Mouse (Mus musculus): ENCODE results near the gene Rad54l2. TPM values are rescaled to one million over a fixed set of nuclear protein-coding genes. Genes with fewer than 3 reads are reported as not detected.

Gene Rad54l2
- polyA plus RNA-seq, 1 experiment from 2014 or later = 9.8 TPM

GRCm38 (mm10) chr9:106685249-106686101, 103.5 kb downstream of the Rad54l2 start, which contains the start of gene Tex264:
TSS of gene Tex264 (minus strand) at chr9:106685927.
- H3K36me3 ChIP-seq (replicated peaks) = peaks cover 22% of the 10 kb centered on the region
- peak; percentile 68 for DNase-seq (ENCODE audit: extremely low spot score, low spot score)
- peak within 1 kb of the TSS; percentile 87 for H3K27ac ChIP-seq
- peak within 1 kb of the TSS; percentile 73 for H3K4me3 ChIP-seq
- peaks cover 33% of the 10 kb centered on the region for H3K4me1 ChIP-seq
- no peaks in the 10 kb centered on the region for H3K9me3 ChIP-seq
- under 1% methylated on average over 86 of the region's 86 CpGs for WGBS
- no peaks in the 10 kb centered on the region for H3K27me3 ChIP-seq (ENCODE audit: poor library complexity, severe bottlenecking)

DNA sequence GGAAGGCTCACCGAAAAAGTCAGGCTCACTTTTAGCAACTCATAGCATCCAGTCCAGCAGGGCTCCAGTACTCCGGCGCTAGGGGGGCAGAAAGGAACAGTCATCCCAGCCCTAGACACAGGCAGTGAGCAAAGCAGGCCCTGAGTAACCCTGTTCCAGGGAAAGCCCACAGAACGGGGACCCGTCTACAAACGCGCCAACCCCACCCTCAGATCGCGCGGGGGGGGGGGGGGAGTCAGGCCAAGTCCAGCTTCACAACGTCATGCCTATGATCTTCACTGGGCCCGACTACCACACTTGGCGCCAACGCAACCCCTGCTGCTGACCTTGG, 104.1 kb downstream of the Rad54l2 start:
- H3K27ac ChIP-seq = peak overlapping the region; percentile 87

DNA sequence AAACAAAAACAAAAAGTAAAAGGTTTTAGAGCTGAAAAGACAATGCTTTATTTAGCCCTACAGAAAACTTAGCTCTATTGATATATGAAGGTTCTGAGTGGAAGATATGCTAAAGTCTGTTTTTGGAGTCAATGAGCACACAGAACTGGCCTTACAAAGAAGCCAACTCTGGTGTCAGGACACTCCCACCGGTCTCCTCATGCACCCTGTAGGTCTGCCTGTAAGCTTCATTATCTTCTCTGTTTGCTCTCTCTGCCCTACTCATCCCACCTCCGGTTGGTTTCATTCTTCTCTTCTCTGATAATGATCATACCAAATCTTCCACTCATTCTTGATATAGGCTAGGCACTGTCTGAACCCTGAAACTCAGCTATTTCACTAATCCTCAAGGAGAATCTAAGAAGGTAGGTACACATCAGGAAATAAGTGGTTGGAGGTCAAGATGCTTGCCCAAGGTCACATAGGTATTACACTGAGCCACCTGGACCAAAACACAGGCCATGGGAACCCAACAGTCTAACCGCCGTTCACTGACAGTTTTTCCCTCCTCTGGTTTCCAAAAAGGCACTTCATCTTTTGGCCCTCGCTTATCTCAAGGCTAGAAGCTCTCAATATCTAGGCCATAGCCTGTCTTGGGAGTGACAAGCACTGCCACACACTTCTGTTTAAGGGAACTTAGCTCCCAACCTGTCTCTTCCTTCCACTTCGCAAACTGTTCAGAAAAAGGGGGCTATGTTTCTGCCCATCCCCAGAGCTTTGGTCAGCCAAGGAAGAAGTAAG, 104.7 kb downstream of the Rad54l2 start:
- WGBS = 83% methylated on average over 6 of the region's 6 CpGs
- H3K36me3 ChIP-seq (replicated peaks) = peaks cover 32% of the 10 kb centered on the region
- no peaks in the 10 kb centered on the region for H3K9me3 ChIP-seq
- H3K4me1 ChIP-seq = peaks cover 33% of the 10 kb centered on the region
- peak overlapping the region; percentile 73 for H3K4me3 ChIP-seq
- no peak for DNase-seq (ENCODE audit: extremely low spot score, low spot score)
- H3K27me3 ChIP-seq (ENCODE audit: poor library complexity, severe bottlenecking) = no peaks in the 10 kb centered on the region
- H3K27ac ChIP-seq = peak overlapping the region; percentile 87; the same call in 1 of the 2 replicates

More for the DNA sequence above, 104.1 kb downstream of the Rad54l2 start:
- Histone ChIP-seq H3K27me3 (ENCODE audit: poor library complexity, severe bottlenecking) (no peaks in the 10 kb centered on the region), H3K4me1 (peaks cover 33% of the 10 kb centered on the region), H3K36me3 (replicated peaks) (peaks cover 27% of the 10 kb centered on the region), H3K4me3 (peak overlapping the region; percentile 73), H3K9me3 (no peaks in the 10 kb centered on the region)
- 5% methylated on average over 14 of the region's 14 CpGs for WGBS
- peak; percentile 22 for DNase-seq (ENCODE audit: extremely low spot score, low spot score)

- DNase-seq (ENCODE audit: extremely low spot score, low spot score) = no peak
- H3K4me1 ChIP-seq = peaks cover 16% of the 10 kb centered on the region
- WGBS = 91% methylated on average over 9 of the region's 9 CpGs
- no peak overlapping the region for H3K4me3 ChIP-seq
- H3K36me3 ChIP-seq (replicated peaks) = peaks cover 42% of the 10 kb centered on the region
- H3K27me3 ChIP-seq (ENCODE audit: poor library complexity, severe bottlenecking) = no peaks in the 10 kb centered on the region
- no peaks in the 10 kb centered on the region for H3K9me3 ChIP-seq
- H3K27ac ChIP-seq = no peak overlapping the region
Observed at GRCm38 (mm10) chr9:106681026-106681425, 108.0 kb downstream of the Rad54l2 start.

- Histone ChIP-seq H3K36me3 (replicated peaks) (peaks cover 46% of the 10 kb centered on the region), H3K27ac (no peak overlapping the region), H3K9me3 (no peaks in the 10 kb centered on the region), H3K4me1 (no peaks in the 10 kb centered on the region), H3K4me3 (no peak overlapping the region), H3K27me3 (ENCODE audit: poor library complexity, severe bottlenecking) (no peaks in the 10 kb centered on the region)
- 84% methylated on average over 4 of the region's 4 CpGs for WGBS
- no peak for DNase-seq (ENCODE audit: extremely low spot score, low spot score)
Observed at GRCm38 (mm10) chr9:106678242-106678641, 110.8 kb downstream of the Rad54l2 start.

DNA sequence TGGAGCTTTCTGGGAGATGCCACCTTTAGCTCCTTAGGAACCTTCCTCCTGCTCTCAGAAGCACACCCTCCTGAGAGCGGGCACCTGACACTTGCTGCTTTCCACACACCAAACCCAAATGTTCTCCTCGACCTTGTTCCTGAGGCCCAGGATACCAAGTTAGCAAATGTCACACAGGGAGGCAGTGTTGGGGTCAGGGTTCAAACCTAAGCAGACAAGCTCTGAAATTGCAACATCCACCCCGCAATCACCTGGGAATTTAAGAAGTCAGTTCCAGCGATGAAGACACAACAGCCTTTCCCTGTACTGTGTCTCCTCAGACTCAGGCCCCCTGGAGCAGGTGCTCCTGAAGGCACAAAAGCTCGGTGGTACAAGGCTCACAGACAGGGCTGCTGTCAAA, 111.3 kb downstream of the Rad54l2 start:
- no peak for DNase-seq (ENCODE audit: extremely low spot score, low spot score)
- Histone ChIP-seq H3K27me3 (ENCODE audit: poor library complexity, severe bottlenecking) (no peaks in the 10 kb centered on the region), H3K4me3 (no peak overlapping the region), H3K36me3 (replicated peaks) (peaks cover 51% of the 10 kb centered on the region), H3K27ac (no peak overlapping the region), H3K4me1 (no peaks in the 10 kb centered on the region), H3K9me3 (no peaks in the 10 kb centered on the region)
- WGBS = 85% methylated on average over 5 of the region's 5 CpGs

DNA sequence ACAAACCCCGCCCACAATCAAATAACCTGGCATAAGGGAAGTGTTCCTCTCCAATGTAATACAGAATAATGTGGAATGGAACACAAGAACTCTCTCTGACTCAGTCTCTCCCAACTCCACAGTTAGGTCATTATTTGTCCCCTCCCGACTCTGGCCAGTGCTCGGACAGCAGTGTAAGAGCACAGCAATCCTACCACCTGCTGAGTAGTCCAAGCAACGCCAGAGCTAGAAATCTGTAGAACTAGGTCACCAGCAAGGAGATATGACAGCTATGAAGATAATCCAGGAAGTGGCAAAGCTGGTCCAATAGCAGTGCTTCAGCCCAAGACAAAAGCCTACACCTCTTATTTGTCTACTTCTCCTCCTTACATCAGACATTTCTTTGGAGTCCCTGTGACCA, 112.4 kb downstream of the Rad54l2 start:
- Histone ChIP-seq H3K9me3 (no peaks in the 10 kb centered on the region), H3K27ac (no peak overlapping the region), H3K27me3 (ENCODE audit: poor library complexity, severe bottlenecking) (no peaks in the 10 kb centered on the region), H3K4me1 (no peaks in the 10 kb centered on the region), H3K4me3 (no peak overlapping the region), H3K36me3 (replicated peaks) (peaks cover 56% of the 10 kb centered on the region)
- 83% methylated on average over 4 of the region's 4 CpGs for WGBS
- no peak for DNase-seq (ENCODE audit: extremely low spot score, low spot score)

DNA sequence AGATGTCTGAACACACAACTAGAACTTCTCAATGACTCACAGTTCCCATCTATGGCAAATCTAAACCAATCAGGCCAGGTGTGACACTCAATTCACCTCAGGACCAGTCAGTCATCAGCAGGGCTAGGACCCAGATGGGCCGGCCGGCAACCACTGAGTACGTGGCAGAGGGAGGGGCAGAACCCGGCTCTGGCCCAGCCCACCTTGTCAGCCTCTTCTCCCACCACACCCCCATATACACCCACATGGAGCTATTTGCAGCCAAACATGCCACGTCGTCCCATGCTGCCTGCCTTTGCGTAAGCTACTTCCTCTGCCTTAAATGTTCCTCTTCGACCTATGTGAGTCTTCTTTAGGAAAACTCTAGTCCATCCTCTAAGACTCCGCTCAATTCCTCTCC, 113.0 kb downstream of the Rad54l2 start:
- Histone ChIP-seq H3K27me3 (ENCODE audit: poor library complexity, severe bottlenecking) (no peaks in the 10 kb centered on the region), H3K27ac (no peak overlapping the region), H3K36me3 (replicated peaks) (peaks cover 56% of the 10 kb centered on the region), H3K4me3 (no peak overlapping the region), H3K9me3 (no peaks in the 10 kb centered on the region), H3K4me1 (no peaks in the 10 kb centered on the region)
- DNase-seq (ENCODE audit: extremely low spot score, low spot score) = no peak
- WGBS = 74% methylated on average over 9 of the region's 9 CpGs

DNA sequence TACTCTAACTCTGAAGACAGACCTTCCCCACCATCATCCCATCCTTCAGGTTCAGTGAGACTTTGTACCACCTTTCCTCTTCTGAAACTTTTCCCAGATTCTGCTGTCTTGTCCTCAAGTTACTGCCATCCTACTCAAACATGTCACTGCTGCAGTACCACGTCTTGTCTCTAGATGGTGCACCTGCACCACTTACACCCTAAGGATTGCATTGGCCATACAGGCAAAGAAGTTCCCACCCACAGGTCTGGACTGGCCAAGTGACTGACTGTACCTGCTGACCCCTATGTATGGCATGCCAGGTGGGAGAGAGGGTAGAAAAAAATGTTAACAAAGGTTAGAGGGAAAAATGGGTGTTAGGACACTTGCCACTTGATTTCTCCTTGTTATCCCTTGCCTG, 113.5 kb downstream of the Rad54l2 start:
- no peak overlapping the region for H3K27ac ChIP-seq
- H3K27me3 ChIP-seq (ENCODE audit: poor library complexity, severe bottlenecking) = no peaks in the 10 kb centered on the region
- H3K4me1 ChIP-seq = no peaks in the 10 kb centered on the region
- 2% methylated on average over 1 of the region's 1 CpGs for WGBS
- no peaks in the 10 kb centered on the region for H3K9me3 ChIP-seq
- peaks cover 54% of the 10 kb centered on the region for H3K36me3 ChIP-seq (replicated peaks)
- no peak overlapping the region for H3K4me3 ChIP-seq
- DNase-seq (ENCODE audit: extremely low spot score, low spot score) = peak; percentile 75

DNA sequence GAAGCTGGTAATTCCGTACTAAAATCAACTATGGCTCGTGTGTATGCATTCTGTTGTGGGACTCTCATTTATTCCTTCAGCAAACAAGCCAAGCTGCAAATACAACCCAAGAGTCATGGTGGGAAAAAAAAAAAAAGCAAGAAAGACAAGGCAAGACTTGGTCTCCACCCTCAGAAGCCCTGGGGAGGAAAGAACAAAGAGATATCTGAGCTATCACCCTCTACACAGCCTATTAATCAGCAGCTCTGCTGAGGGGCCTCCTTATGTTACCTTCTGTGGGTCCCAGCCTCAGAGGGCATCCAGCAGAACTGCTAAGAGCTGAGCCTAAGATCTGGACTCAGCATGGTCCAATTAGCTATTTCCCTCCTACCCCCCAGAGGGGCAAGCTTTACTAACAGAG, 115.1 kb downstream of the Rad54l2 start:
- WGBS = 88% methylated on average over 2 of the region's 2 CpGs
- Histone ChIP-seq H3K27ac (no peak overlapping the region), H3K27me3 (ENCODE audit: poor library complexity, severe bottlenecking) (no peaks in the 10 kb centered on the region), H3K4me3 (no peak overlapping the region), H3K36me3 (replicated peaks) (peaks cover 43% of the 10 kb centered on the region), H3K9me3 (no peaks in the 10 kb centered on the region), H3K4me1 (no peaks in the 10 kb centered on the region)
- DNase-seq (ENCODE audit: extremely low spot score, low spot score) = no peak

DNA sequence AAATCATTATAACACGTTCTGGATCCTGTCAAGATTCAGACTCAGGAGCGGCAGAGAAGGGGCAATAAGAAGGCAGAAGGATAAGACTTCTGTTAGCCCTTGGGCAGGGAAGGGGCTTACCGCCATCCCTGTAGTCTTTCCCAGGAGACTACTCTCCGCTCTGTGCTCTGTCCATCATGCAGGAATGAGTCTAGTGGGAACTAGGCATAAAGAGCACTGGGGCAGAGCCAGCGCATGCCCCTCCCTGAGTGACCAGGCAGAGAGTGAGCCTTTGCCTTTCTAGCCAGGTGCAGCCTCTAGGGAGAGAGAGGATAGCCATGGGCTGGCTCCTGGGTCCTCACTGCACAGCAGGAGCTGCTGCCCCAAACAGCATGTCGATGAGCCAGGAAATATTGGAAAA, 124.1 kb downstream of the Rad54l2 start:
- peaks cover 54% of the 10 kb centered on the region for H3K36me3 ChIP-seq (replicated peaks)
- no peak overlapping the region for H3K4me3 ChIP-seq
- no peak overlapping the region for H3K27ac ChIP-seq
- H3K9me3 ChIP-seq = no peaks in the 10 kb centered on the region
- no peak for DNase-seq (ENCODE audit: extremely low spot score, low spot score)
- no peaks in the 10 kb centered on the region for H3K27me3 ChIP-seq (ENCODE audit: poor library complexity, severe bottlenecking)
- H3K4me1 ChIP-seq = peaks cover 29% of the 10 kb centered on the region
- WGBS = 82% methylated on average over 6 of the region's 6 CpGs

GRCm38 (mm10) chr9:106664433-106664832, 124.6 kb downstream of the Rad54l2 start:
- no peak overlapping the region for H3K4me3 ChIP-seq
- H3K27ac ChIP-seq = no peak overlapping the region
- H3K36me3 ChIP-seq (replicated peaks) = peaks cover 53% of the 10 kb centered on the region
- H3K4me1 ChIP-seq = peaks cover 34% of the 10 kb centered on the region
- 69% methylated on average over 4 of the region's 4 CpGs for WGBS
- no peaks in the 10 kb centered on the region for H3K9me3 ChIP-seq
- no peak for DNase-seq (ENCODE audit: extremely low spot score, low spot score)
- H3K27me3 ChIP-seq (ENCODE audit: poor library complexity, severe bottlenecking) = no peaks in the 10 kb centered on the region

DNA sequence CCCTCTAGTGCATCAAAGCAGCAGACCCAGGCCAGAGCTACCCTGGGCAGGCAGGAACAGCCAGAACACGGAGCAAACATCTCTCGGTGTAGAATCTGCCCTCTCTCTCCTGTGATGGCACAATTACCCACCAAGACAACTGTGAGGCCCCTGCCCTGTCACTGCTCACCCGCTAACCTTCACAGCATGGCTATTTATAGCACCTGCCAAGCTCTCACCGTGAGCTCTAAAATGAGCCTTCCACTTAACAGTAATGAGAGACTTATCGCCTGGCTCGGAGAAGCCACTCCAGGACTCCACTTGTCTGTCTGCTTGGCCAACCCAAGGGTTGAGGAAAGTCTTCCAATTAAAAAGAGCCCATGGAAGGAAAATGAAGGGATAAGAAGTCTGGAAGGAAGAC, 125.8 kb downstream of the Rad54l2 start:
- Histone ChIP-seq H3K4me1 (peaks cover 46% of the 10 kb centered on the region), H3K27me3 (ENCODE audit: poor library complexity, severe bottlenecking) (0 out of 2 replicates have a peak, but pooled peaks cover 4% of the 10 kb centered on the region), H3K27ac (no peak overlapping the region), H3K4me3 (no peak overlapping the region), H3K9me3 (no peaks in the 10 kb centered on the region), H3K36me3 (replicated peaks) (peaks cover 65% of the 10 kb centered on the region)
- 91% methylated on average over 6 of the region's 6 CpGs for WGBS
- DNase-seq (ENCODE audit: extremely low spot score, low spot score) = no peak

Measured in forebrain, embryonic 10.5 days (tissue).